Mouse (Mus musculus) olfactory bulb, adult 2 months (tissue): ENCODE measurements around the gene 9930111J21Rik1.

Experiments
- CTCF ChIP-seq: fragments of 200-500 bp; IDR thresholded peaks from 2 replicates; pipeline ENCODE4 v1.5.1; 2012; ENCODE audit warnings: low read depth, mild to moderate bottlenecking, low read length, moderate library complexity; ENCODE audit not compliant: insufficient read depth
- POLR2A ChIP-seq: fragments of 200-500 bp; IDR thresholded peaks from 2 replicates; pipeline ENCODE4 v1.6.1; 2012; ENCODE audit warnings: mild to moderate bottlenecking, low read depth, low read length, moderate library complexity; ENCODE audit not compliant: insufficient read depth

DNA sequence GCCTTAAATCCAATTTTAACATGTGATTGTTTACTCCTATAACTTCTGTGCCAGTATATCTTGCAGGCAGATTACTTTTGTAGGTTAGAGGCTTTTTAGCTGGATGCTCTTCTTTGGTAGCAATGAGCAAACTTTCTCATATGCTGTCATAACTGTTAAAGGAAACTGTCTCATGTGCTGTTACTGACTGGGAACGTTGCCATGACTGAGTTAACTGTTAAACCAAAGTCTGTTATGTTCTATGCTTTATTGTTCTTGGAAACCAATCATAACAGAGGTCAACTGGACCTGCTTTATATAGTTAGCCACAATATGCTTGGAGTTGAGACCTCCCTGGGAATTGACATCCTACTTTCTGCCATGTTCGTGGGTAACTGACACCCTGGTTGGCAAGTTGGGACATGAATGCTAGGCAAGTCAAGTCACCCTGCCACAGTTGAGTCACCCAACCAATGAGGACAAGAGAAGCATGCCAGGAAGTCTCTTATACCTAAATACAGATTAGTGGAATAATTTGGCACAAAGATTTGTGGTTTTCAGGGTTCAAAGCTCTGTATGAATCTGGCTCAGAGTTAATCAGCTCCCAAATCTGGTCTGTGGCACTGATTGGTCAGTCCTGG is 80.3 kb downstream of the 9930111J21Rik1 start:
- TF ChIP-seq CTCF (no peak), POLR2A (no peak)
